Mouse (Mus musculus): ENCODE data around the gene Itm2b.

Gene Itm2b

GRCm38 (mm10) chr14:73368966-73369365, 16.1 kb downstream of the Itm2b start:
- no peak for DNase-seq (ENCODE audit: inconsistent ontology term)

- DNase-seq (ENCODE audit: inconsistent ontology term): no peak
Measured at GRCm38 (mm10) chr14:73368221-73368620, 16.9 kb downstream of the Itm2b start.

GRCm38 (mm10) chr14:73366278-73366677, 18.8 kb downstream of the Itm2b start:
- no peak for DNase-seq (ENCODE audit: inconsistent ontology term)

- no peak for DNase-seq (ENCODE audit: inconsistent ontology term)
Measured at GRCm38 (mm10) chr14:73363782-73364181, 21.3 kb downstream of the Itm2b start.

- no peak for DNase-seq (ENCODE audit: inconsistent ontology term)
Measured at GRCm38 (mm10) chr14:73354700-73355099, 30.4 kb downstream of the Itm2b start.

- no peak for DNase-seq (ENCODE audit: inconsistent ontology term)
Measured at GRCm38 (mm10) chr14:73351118-73351517, 34.0 kb downstream of the Itm2b start.

- DNase-seq (ENCODE audit: inconsistent ontology term): no peak
Measured at GRCm38 (mm10) chr14:73350029-73350428, 35.1 kb downstream of the Itm2b start.

- DNase-seq (ENCODE audit: inconsistent ontology term): no peak
Measured at GRCm38 (mm10) chr14:73349061-73349670, 35.9 kb downstream of the Itm2b start.

GRCm38 (mm10) chr14:73347302-73347701, 37.8 kb downstream of the Itm2b start:
- no peak for DNase-seq (ENCODE audit: inconsistent ontology term)

GRCm38 (mm10) chr14:73345614-73346013, 39.5 kb downstream of the Itm2b start:
- DNase-seq (ENCODE audit: inconsistent ontology term): no peak

- no peak for DNase-seq (ENCODE audit: inconsistent ontology term)
Measured at GRCm38 (mm10) chr14:73340051-73340755, 44.9 kb downstream of the Itm2b start.

GRCm38 (mm10) chr14:73339615-73340014, 45.5 kb downstream of the Itm2b start:
- no peak for DNase-seq (ENCODE audit: inconsistent ontology term)

GRCm38 (mm10) chr14:73336316-73337080, 48.6 kb downstream of the Itm2b start:
- no peak for DNase-seq (ENCODE audit: inconsistent ontology term)

- DNase-seq (ENCODE audit: inconsistent ontology term): no peak
Measured at GRCm38 (mm10) chr14:73334926-73335805, 49.9 kb downstream of the Itm2b start.

GRCm38 (mm10) chr14:73333880-73334279, 51.2 kb downstream of the Itm2b start:
- no peak for DNase-seq (ENCODE audit: inconsistent ontology term)

- no peak for DNase-seq (ENCODE audit: inconsistent ontology term)
Measured at GRCm38 (mm10) chr14:73331386-73331785, 53.7 kb downstream of the Itm2b start.

GRCm38 (mm10) chr14:73329871-73330270, 55.2 kb downstream of the Itm2b start:
- peak; percentile 74 for DNase-seq (ENCODE audit: inconsistent ontology term)

GRCm38 (mm10) chr14:73326511-73326910, 58.6 kb downstream of the Itm2b start:
- DNase-seq (ENCODE audit: inconsistent ontology term): peak; percentile 55

GRCm38 (mm10) chr14:73325456-73326381, 59.4 kb downstream of the Itm2b start, which contains the start of gene Rb1:
TSS of gene Rb1 (minus strand) at chr14:73325822.
- DNase-seq (ENCODE audit: inconsistent ontology term): peak; percentile 93

- DNase-seq (ENCODE audit: inconsistent ontology term): peak; percentile 41
Measured at GRCm38 (mm10) chr14:73324634-73325455, 60.2 kb downstream of the Itm2b start.

Data from Muller cell, postnatal 12 days (primary cell).